Mouse (Mus musculus) C2C12 (cell line): ENCODE data around the gene Tcp10a.

Experiments
- CTCF ChIP-seq: IDR thresholded peaks from one replicate; pipeline ENCODE4 v1.5.1; 2011; ENCODE audit not compliant: control insufficient read depth, insufficient read depth, insufficient read length
- FOSL1 ChIP-seq: IDR thresholded peaks from one replicate; pipeline ENCODE4 v1.8.0; 2011; ENCODE audit warnings: mild to moderate bottlenecking, low read length; ENCODE audit not compliant: poor library complexity, insufficient read depth, severe bottlenecking
- MAX ChIP-seq: IDR thresholded peaks from one replicate; pipeline ENCODE4 v1.6.1; 2011; ENCODE audit warnings: mild to moderate bottlenecking, control low read depth
- MYOD1 ChIP-seq: IDR thresholded peaks from one replicate; pipeline ENCODE4 v1.6.1; 2011; ENCODE audit warnings: low read depth; ENCODE audit not compliant: control insufficient read depth, insufficient read length
- MYOG ChIP-seq: IDR thresholded peaks from one replicate; pipeline ENCODE4 v1.6.1; 2011; ENCODE audit not compliant: control insufficient read depth, insufficient read length; ENCODE audit errors: extremely low read depth
- USF1 ChIP-seq: IDR thresholded peaks from one replicate; pipeline ENCODE4 v1.6.1; 2011; ENCODE audit warnings: low read depth, mild to moderate bottlenecking, control low read depth, moderate library complexity

DNA sequence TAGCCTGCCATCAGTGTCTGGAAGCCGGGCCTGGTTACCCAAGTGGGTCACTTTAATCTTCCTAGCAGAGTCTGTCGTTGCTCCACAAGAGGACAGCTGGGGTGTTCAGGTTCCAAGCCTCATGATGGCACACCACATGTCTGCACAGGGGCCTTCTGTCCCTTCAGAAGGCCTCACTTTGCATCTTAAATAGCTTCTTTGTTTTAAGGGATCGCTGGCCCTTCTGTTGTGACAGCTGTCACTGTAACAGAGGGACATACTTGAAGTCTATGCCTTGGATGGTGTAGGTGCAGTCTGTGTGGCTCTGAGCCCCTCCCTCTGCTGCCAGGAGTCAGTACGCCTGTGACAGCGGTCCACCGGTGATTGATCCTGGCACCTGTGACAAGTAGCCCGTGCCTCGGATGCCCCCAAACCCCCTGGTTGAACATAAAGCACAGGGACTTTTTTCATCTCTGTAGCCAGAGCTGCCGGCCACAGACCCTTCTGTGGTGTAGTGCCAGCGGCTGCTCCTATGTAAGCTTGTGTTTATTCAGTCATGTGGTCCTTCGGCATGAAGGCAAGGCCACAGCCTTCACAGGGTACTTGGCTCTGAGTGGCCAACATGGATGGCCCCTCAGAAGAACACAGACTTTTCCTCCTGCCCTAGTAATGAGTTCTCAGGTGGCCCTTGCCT lies 32.3 kb upstream of the Tcp10a start:
- TF ChIP-seq CTCF: no peak
- no peak for TF ChIP-seq MYOD1
- TF ChIP-seq MAX: no peak
- TF ChIP-seq MYOG: no peak
- TF ChIP-seq FOSL1: no peak
- TF ChIP-seq USF1: no peak
